Mouse (Mus musculus) liver, embryonic 16.5 days (tissue): Measurements from ENCODE around the gene Agpat4. TPM values are rescaled to one million over a fixed set of nuclear protein-coding genes. Genes with fewer than 3 reads are reported as not detected.

Experiments
- ATAC-seq: fragments of 200-750 bp; cut with Nextera tagmentation; 2 replicates; pipeline ENCODE4 v1.8.0; 2017; ENCODE audit warnings: low read depth, mild to moderate bottlenecking, moderate number of reproducible peaks, moderate library complexity
- H3K27ac ChIP-seq: fragments of 300-500 bp; sonication (generic); 2 replicates; pipeline ENCODE4 v1.5.1; 2014; ENCODE audit warnings: mild to moderate bottlenecking, low read length
- H3K27me3 ChIP-seq: fragments of 300-500 bp; sonication (generic); 2 replicates; pipeline ENCODE4 v1.6.1; 2014; ENCODE audit warnings: low read depth, low read length, mixed read lengths; ENCODE audit not compliant: control insufficient read depth, insufficient read depth
- H3K36me3 ChIP-seq: fragments of 300-500 bp; sonication (generic); 2 replicates; pipeline ENCODE4 v1.6.1; 2014; ENCODE audit warnings: mild to moderate bottlenecking; ENCODE audit not compliant: control insufficient read depth, insufficient read depth
- H3K4me1 ChIP-seq: fragments of 300-500 bp; sonication (generic); 2 replicates; pipeline ENCODE4 v1.6.1; 2014; ENCODE audit warnings: low read depth, low read length, mixed read lengths; ENCODE audit not compliant: control insufficient read depth
- H3K4me2 ChIP-seq: fragments of 300-500 bp; sonication (generic); 2 replicates; pipeline ENCODE4 v1.6.1; 2014; ENCODE audit warnings: low read depth, low read length, mixed read lengths
- H3K4me3 ChIP-seq: fragments of 300-500 bp; sonication (generic); 2 replicates; pipeline ENCODE4 v1.5.1; 2014; ENCODE audit warnings: low read depth, mild to moderate bottlenecking, low read length
- H3K9ac ChIP-seq: fragments of 300-500 bp; sonication (generic); 2 replicates; pipeline ENCODE4 v1.6.1; 2014; ENCODE audit warnings: low read depth, low read length
- H3K9me3 ChIP-seq: fragments of 300-500 bp; sonication (generic); replicated peaks from 2 replicates; pipeline ENCODE4 v1.6.1; 2016; ENCODE audit warnings: low read length; ENCODE audit not compliant: control insufficient read depth
- WGBS: fragments of 180-500 bp; shearing (Covaris S2); extraction: QIAGEN DNeasy Blood & Tissue Kit; methylation state at CpG from one replicate; pipeline ENCODE4 v1.1.7; 2014; ENCODE audit not compliant: insufficient replicate concordance; 5-methylcytosine and 5-hydroxymethylcytosine counted together
- polyA plus RNA-seq: library from polyadenylated mRNA; unstranded; fragments of >200 nt; fragmentation: Nextera tagmentation; extraction: Ambion mirVana; gene quantifications from 2 replicates; pipeline ENCODE4 v1.2.1, GENCODE M21; 2015

Gene Agpat4
- polyA plus RNA-seq, 1 experiment from 2014 or later: 27.2 TPM

- H3K4me2 ChIP-seq: no peak overlapping the region
- H3K27ac ChIP-seq: no peak overlapping the region
- peaks cover 14% of the 10 kb centered on the region for H3K4me1 ChIP-seq
- no peak overlapping the region for H3K9ac ChIP-seq
- no peaks in the 10 kb centered on the region for H3K27me3 ChIP-seq
- ATAC-seq: no peak
- H3K4me3 ChIP-seq: no peak overlapping the region
- H3K9me3 ChIP-seq: no peaks in the 10 kb centered on the region
- peaks cover 4% of the 10 kb centered on the region for H3K36me3 ChIP-seq
- WGBS: 87% methylated on average over 13 of the region's 13 CpGs
These were observed 42.7 kb downstream of the Agpat4 start for GRCm38 (mm10) chr17:12160984-12161764.

GRCm38 (mm10) chr17:12161877-12162276 lies 43.4 kb downstream of the Agpat4 start:
- no peak overlapping the region; the same call in 1 of the 2 replicates for H3K27ac ChIP-seq

GRCm38 (mm10) chr17:12162824-12163223 lies 44.3 kb downstream of the Agpat4 start:
- Histone ChIP-seq H3K9ac (no peak overlapping the region), H3K27me3 (no peaks in the 10 kb centered on the region), H3K4me3 (no peak overlapping the region), H3K27ac (no peak overlapping the region), H3K4me2 (no peak overlapping the region), H3K36me3 (no peaks in the 10 kb centered on the region; the same call in 1 of the 2 replicates), H3K9me3 (no peaks in the 10 kb centered on the region), H3K4me1 (peaks cover 14% of the 10 kb centered on the region)
- WGBS: 88% methylated on average over 4 of the region's 4 CpGs
- ATAC-seq: no peak

More at GRCm38 (mm10) chr17:12161877-12162276, 43.4 kb downstream of the Agpat4 start:
- Histone ChIP-seq H3K36me3 (no peaks in the 10 kb centered on the region; the same call in 1 of the 2 replicates), H3K9ac (no peak overlapping the region), H3K4me1 (peaks cover 14% of the 10 kb centered on the region), H3K4me2 (no peak overlapping the region), H3K9me3 (no peaks in the 10 kb centered on the region), H3K4me3 (no peak overlapping the region), H3K27me3 (no peaks in the 10 kb centered on the region)
- ATAC-seq: no peak
- 88% methylated on average over 7 of the region's 7 CpGs for WGBS

- H3K4me3 ChIP-seq: no peak overlapping the region
- H3K27ac ChIP-seq: no peak overlapping the region
- H3K4me1 ChIP-seq: peaks cover 16% of the 10 kb centered on the region
- WGBS: 82% methylated on average over 13 of the region's 13 CpGs
- no peaks in the 10 kb centered on the region for H3K27me3 ChIP-seq
- ATAC-seq: no peak
- no peaks in the 10 kb centered on the region; the same call in 1 of the 2 replicates for H3K36me3 ChIP-seq
- no peak overlapping the region for H3K9ac ChIP-seq
- H3K9me3 ChIP-seq: no peaks in the 10 kb centered on the region
- no peak overlapping the region for H3K4me2 ChIP-seq
These were observed 44.9 kb downstream of the Agpat4 start for GRCm38 (mm10) chr17:12163403-12163802.

- peaks cover 20% of the 10 kb centered on the region for H3K4me1 ChIP-seq
- H3K36me3 ChIP-seq: no peaks in the 10 kb centered on the region; the same call in 1 of the 2 replicates
- WGBS: 87% methylated on average over 7 of the region's 7 CpGs
These were observed 45.4 kb downstream of the Agpat4 start for GRCm38 (mm10) chr17:12163903-12164302.

GRCm38 (mm10) chr17:12164507-12164906 lies 46.0 kb downstream of the Agpat4 start:
- Histone ChIP-seq H3K36me3 (no peaks in the 10 kb centered on the region; the same call in 1 of the 2 replicates), H3K9ac (no peak overlapping the region), H3K27me3 (no peaks in the 10 kb centered on the region), H3K9me3 (no peaks in the 10 kb centered on the region), H3K4me2 (no peak overlapping the region), H3K27ac (no peak overlapping the region), H3K4me3 (no peak overlapping the region), H3K4me1 (peaks cover 26% of the 10 kb centered on the region)
- no peak for ATAC-seq
- 86% methylated on average over 6 of the region's 6 CpGs for WGBS

More at GRCm38 (mm10) chr17:12163903-12164302, 45.4 kb downstream of the Agpat4 start:
- Histone ChIP-seq H3K27ac (no peak overlapping the region), H3K4me3 (no peak overlapping the region), H3K27me3 (no peaks in the 10 kb centered on the region), H3K4me2 (no peak overlapping the region), H3K9ac (no peak overlapping the region), H3K9me3 (no peaks in the 10 kb centered on the region)
- ATAC-seq: no peak

- H3K4me2 ChIP-seq: no peak overlapping the region
- 72% methylated on average over 11 of the region's 11 CpGs for WGBS
- H3K27me3 ChIP-seq: no peaks in the 10 kb centered on the region
- no peaks in the 10 kb centered on the region; the same call in 1 of the 2 replicates for H3K36me3 ChIP-seq
- no peak overlapping the region for H3K4me3 ChIP-seq
- H3K9ac ChIP-seq: no peak overlapping the region
- no peaks in the 10 kb centered on the region for H3K9me3 ChIP-seq
- H3K4me1 ChIP-seq: peaks cover 20% of the 10 kb centered on the region
- ATAC-seq: no peak
- H3K27ac ChIP-seq: 0 out of 2 replicates have a peak overlapping the region, but pooled peaks have one; percentile 6
These were observed 46.6 kb downstream of the Agpat4 start for GRCm38 (mm10) chr17:12165009-12165695.

GRCm38 (mm10) chr17:12165701-12166100 lies 47.2 kb downstream of the Agpat4 start:
- Histone ChIP-seq H3K27me3 (no peaks in the 10 kb centered on the region), H3K27ac (0 out of 2 replicates have a peak overlapping the region, but pooled peaks have one; percentile 6), H3K9me3 (no peaks in the 10 kb centered on the region), H3K9ac (no peak overlapping the region), H3K4me3 (no peak overlapping the region), H3K36me3 (no peaks in the 10 kb centered on the region; the same call in 1 of the 2 replicates), H3K4me1 (peaks cover 20% of the 10 kb centered on the region), H3K4me2 (no peak overlapping the region)
- WGBS: 82% methylated on average over 9 of the region's 9 CpGs
- ATAC-seq: no peak
